Mouse (Mus musculus): Measurements from ENCODE around the gene Gm10964. TPM values are rescaled to one million over a fixed set of nuclear protein-coding genes. Genes with fewer than 3 reads are reported as not detected.
A peak's percentile ranks its signal among the peaks of the same experiment; 100 is the strongest.

The Gm10964 gene
- total RNA-seq, 2 experiments from 2014 or later: not detected

DNA sequence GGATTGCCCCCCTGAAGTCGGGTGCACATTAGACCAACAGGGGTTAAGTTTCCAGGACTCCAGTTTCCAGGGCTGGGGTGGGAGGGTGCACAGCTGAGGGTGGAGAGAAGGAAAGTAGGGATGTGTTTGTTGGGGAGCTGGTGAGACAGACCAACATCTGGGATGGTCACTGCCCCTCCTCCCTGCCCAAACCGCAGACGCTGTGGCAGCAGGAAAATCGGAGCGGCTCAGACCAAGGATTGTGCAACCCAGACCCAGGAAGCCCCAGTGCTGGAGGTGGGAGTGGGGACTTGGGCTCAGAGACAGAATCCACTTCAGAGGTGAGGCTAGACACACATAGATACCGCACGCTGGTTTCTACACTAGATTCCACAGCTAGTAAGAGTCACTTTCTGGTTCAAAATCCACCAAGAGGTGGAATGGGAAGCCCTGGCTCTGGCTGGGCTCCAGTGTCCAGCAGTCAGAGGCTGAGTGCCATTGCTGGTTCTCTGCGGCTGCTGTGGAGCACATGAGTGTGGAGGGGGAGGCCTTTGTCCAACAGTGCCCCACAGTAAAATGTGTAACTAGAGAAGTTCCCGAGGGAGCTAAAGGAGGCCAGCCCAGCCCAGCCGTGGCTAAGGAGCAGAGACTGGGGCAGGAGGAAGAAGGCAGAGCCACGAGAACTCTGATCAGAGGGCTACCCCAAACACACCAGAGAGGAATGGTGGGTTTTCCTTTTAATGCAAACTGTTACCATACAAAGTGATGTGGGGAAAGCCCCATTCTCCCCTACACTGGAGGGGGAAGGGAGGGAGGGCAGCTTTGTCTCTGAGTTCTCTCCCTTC, 4.3 kb upstream of the Gm10964 start:
- peak; percentile 23 to 29 for DNase-seq

GRCm38 (mm10) chr3:103735776-103736600, 3.2 kb upstream of the Gm10964 start:
- no peak for DNase-seq

DNA sequence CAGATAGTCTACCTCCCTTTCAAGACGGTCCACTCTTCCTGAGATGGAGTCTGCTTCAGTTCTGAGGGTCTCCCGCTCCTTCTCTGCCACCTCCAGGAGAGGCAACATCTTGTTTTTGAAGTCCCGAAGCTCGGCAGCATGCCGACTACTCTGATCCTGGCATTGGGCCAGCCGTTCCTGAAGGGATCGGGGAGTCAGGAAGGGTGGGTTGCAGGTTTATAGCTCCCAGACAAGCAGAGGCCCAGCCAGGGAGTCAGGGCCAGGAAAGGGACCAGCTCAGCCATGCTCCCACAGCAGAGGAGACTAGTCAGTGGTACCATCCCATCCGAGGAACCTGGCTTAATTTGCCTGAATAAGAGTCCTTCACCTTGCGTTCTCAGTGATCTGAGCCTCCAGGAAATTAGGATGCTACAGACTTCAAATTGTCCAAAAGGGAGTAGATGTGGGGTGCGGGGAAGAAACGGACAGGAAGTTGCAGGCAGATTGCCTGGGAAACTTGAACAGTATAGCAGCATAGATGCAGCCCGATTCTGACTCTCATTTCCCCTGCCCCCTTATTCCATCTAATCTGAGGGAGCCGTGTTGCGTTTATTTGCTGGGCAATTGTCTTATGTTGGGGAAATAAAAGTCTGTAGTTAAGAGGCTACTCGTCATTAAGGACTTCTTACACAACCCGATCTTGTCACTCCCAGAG, 2.0 kb upstream of the Gm10964 start:
- peak; percentile 36 to 41 for DNase-seq

GRCm38 (mm10) chr3:103737778-103738571, 1.2 kb upstream of the Gm10964 start, which contains the start of gene Olfml3:
Gene Olfml3 (minus strand): TSS chr3:103738001.
- peak; percentile 84 to 92 for DNase-seq

DNA sequence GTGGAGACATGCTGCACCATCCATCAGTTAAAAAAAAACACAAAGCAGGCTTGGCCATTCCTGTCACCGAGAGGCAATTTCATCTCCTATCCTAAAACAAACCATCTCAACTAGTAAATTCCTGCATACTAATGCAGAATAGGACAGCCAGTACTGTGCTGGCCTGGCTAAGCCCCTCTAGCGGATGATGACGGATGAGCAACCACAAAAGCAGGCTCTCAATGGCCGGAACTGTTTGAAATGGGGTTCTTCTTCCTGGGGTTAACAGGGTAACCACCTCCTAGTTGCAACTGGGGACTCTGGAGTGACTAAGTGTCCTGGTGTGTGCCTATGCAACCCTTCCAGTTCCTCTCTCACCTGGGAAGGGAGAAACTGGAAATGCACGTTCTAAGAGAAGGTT, 1.2 kb downstream of the Gm10964 start:
- no peak for DNase-seq

DNA sequence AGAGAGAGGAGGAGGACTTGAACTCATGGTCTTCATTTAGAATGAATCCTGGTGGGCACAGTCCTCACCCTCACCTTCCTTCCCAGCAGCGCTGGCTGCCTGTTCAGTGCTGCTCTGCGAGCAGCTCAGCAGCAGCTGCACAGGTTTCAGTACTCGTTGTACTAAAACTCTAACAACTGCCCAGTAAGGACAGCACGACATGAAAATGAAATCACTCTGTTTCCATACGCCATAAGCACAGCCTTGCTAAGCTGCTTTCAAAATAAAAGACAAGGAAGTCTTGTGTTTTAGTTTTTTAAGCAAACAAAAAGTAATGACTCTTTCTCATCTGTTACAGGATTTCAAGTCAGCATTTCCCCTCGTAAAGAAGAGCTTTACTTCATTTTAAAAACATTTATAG, 4.0 kb downstream of the Gm10964 start:
- no peak for DNase-seq

DNA sequence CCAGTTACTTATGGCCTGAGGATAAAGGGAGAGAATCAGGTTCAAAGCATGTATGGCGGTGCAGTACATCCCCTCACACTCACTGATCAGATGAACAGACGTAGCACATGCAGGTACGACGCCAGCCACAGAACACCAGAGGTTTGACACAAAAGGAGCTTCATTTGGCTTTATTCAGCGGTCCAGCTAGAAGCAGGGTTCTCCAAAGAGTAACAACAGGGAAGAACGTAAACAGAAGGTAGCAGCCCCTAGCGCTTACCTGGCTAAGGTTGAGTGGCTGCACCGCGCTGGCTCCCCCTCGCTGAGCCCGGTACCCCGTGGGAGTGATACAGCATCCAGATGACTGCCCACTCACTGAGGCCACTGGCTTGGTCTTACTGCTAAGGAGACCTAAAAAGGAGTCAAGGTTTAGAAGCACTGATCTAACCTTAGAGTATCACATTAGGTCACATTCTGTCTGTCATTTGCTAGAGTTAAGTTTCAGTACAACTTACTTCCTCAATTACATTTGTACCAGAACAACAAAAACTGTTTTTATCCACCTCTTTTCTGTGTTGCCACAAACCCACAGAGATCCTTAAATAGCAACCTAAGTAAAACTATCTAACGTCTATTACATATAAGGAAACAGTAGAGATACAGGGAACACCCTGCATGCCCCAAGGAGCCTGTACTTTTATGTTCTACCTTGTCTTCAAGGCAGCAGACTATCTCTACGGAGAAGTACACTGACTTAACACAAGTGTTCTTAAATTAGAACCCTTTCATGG, 6.0 kb downstream of the Gm10964 start:
- DNase-seq: no peak

GRCm38 (mm10) chr3:103746711-103747110, 7.5 kb downstream of the Gm10964 start:
- DNase-seq: no peak

DNA sequence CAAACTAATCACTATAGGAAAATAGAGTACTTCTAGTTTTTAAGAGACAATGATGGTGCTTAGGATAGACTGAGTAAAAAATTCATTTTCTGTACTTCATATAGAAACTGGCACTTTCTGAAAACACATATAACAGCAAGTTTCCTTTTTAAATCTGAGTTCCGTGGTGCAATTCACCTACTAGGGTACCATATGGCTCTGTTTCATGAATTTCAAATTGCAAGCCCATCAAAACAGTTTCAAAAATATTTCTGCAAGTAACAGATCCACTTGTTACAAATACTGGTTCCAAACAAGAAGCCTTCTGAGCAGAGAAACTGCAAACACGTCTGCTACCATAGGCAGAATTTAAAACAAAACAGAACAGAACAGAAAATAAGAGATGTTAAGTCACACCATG, 12.4 kb downstream of the Gm10964 start:
- DNase-seq: no peak

- DNase-seq: no peak
Observed at GRCm38 (mm10) chr3:103755351-103755750, 16.2 kb downstream of the Gm10964 start.

- DNase-seq: no peak
Observed at GRCm38 (mm10) chr3:103756920-103757319, 17.8 kb downstream of the Gm10964 start.

DNA sequence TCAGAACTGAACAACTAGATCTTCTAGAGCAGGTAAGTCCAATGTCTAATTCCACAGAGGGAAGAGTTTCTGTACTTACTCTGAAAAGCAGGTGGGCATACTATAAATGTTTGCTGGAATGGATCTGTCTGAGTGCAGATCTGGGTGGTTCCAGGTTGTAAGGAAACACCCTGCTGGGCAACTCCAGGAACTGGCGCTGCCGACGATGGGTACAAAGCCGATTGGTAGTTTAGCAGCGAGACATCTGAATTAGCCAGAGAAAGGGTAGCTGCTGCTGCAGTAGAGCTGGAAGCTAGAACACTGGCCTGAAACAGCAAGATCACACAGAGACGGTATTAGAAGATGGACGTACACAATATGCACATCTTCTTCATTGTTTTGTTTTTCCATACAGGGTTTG, 19.3 kb downstream of the Gm10964 start:
- no peak for DNase-seq

GRCm38 (mm10) chr3:103759261-103759970, 20.2 kb downstream of the Gm10964 start:
- peak; percentile 40 to 46 for DNase-seq

- no peak for DNase-seq
Observed at GRCm38 (mm10) chr3:103766789-103767188, 27.6 kb downstream of the Gm10964 start.

GRCm38 (mm10) chr3:103771531-103772130, 32.5 kb downstream of the Gm10964 start:
- peak; percentile 82 to 85 for DNase-seq

DNA sequence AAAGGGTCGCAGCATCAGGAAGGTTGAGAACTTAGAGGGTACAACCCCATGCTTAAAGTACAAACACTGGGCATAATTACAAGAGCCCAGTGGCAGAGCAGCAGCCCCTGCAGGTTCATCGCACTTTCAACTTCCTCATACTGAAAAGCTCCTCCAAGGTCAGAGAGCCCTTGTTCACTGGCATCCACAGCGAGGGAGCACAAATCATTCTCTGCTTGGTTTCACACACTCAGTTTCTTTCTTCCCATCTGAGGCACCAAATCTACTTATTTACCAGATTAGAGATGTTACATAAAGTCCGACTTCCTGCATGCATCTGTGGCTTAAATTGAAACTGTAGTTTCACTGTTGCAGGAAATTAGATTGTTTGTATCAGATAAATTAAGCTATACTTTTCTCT, 33.7 kb downstream of the Gm10964 start:
- peak; percentile 22 to 33 for DNase-seq

- DNase-seq: no peak
Observed at GRCm38 (mm10) chr3:103773508-103773907, 34.3 kb downstream of the Gm10964 start.

DNA sequence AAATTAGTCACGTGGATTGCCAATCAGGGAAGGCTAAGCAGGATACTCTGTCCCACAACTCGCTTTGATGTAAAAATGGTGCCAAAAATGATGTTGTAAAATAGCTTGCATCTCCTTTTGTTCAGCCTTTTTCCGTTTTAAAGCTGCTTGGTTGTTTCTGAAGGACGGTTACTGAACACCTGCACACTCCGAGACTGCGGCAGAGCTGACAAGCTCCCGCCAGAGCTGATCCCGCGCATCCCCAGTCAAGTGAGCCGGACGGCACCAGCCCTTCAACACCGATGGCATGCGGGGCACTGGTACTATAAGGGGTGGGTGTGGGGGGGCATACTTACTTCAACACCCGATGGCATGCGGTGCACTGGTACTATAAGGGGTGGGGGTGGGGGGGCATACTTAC, 34.8 kb downstream of the Gm10964 start:
- DNase-seq: no peak

- no peak for DNase-seq
Observed at GRCm38 (mm10) chr3:103777940-103778339, 38.8 kb downstream of the Gm10964 start.

GRCm38 (mm10) chr3:103778660-103779059, 39.5 kb downstream of the Gm10964 start:
- DNase-seq: no peak
